Mouse (Mus musculus) kidney, embryonic 15.5 days (tissue): ENCODE results near the gene Usp19. TPM values are rescaled to one million over a fixed set of nuclear protein-coding genes. Genes with fewer than 3 reads are reported as not detected.
A peak's percentile ranks its signal among the peaks of the same experiment; 100 is the strongest.

Source experiments
- ATAC-seq: fragments of 200-750 bp; cut with Nextera tagmentation; replicated peaks from 2 replicates; pipeline ENCODE4 v1.8.0; 2017; ENCODE audit warnings: moderate TSS enrichment; ENCODE audit not compliant: low FRiP score
- H3K27ac ChIP-seq: fragments of 300-500 bp; sonication (generic); 2 replicates; pipeline ENCODE4 v1.5.1; 2015; ENCODE audit warnings: mild to moderate bottlenecking, inconsistent platforms
- H3K27me3 ChIP-seq: fragments of 300-500 bp; sonication (generic); 2 replicates; pipeline ENCODE4 v1.6.1; 2015; ENCODE audit warnings: inconsistent platforms
- H3K36me3 ChIP-seq: fragments of 300-500 bp; sonication (generic); 2 replicates; pipeline ENCODE4 v1.6.1; 2015; ENCODE audit warnings: inconsistent platforms
- H3K4me1 ChIP-seq: fragments of 300-500 bp; sonication (generic); 2 replicates; pipeline ENCODE4 v1.6.1; 2015; ENCODE audit warnings: inconsistent platforms
- H3K4me2 ChIP-seq: fragments of 300-500 bp; sonication (generic); 2 replicates; pipeline ENCODE4 v1.6.1; 2015; ENCODE audit warnings: moderate library complexity, mild to moderate bottlenecking, inconsistent platforms
- H3K4me3 ChIP-seq: fragments of 300-500 bp; sonication (generic); replicated peaks from 2 replicates; pipeline ENCODE4 v1.5.1; 2015; ENCODE audit warnings: mild to moderate bottlenecking, inconsistent platforms
- H3K9ac ChIP-seq: fragments of 300-500 bp; sonication (generic); 2 replicates; pipeline ENCODE4 v1.6.1; 2015; ENCODE audit warnings: mild to moderate bottlenecking, inconsistent platforms
- H3K9me3 ChIP-seq: fragments of 300-500 bp; sonication (generic); replicated peaks from 2 replicates; pipeline ENCODE4 v1.6.1; 2016; ENCODE audit warnings: inconsistent platforms
- WGBS: fragments of 180-500 bp; shearing (Covaris S2); methylation state at CpG from one replicate; pipeline ENCODE4 v1.1.7; 2015; ENCODE audit warnings: mixed read lengths; 5-methylcytosine and 5-hydroxymethylcytosine counted together
- polyA plus RNA-seq: library from polyadenylated mRNA; unstranded; fragments of >200 nt; fragmentation: Nextera tagmentation; extraction: Ambion mirVana; gene quantifications from 2 replicates; pipeline ENCODE4 v1.2.1, GENCODE M21; 2015

The Usp19 gene
- polyA plus RNA-seq, 1 experiment from 2014 or later = 78.8 TPM

- no peak for ATAC-seq
- no peak overlapping the region for H3K4me2 ChIP-seq
- H3K9me3 ChIP-seq = no peaks in the 10 kb centered on the region
- H3K4me3 ChIP-seq = no peak overlapping the region
- H3K4me1 ChIP-seq = peaks cover 10% of the 10 kb centered on the region
- no peak overlapping the region for H3K27ac ChIP-seq
- 73% methylated on average over 1 of the region's 1 CpGs for WGBS
- H3K27me3 ChIP-seq = no peaks in the 10 kb centered on the region
- H3K36me3 ChIP-seq = no peaks in the 10 kb centered on the region
- H3K9ac ChIP-seq = no peak overlapping the region
Observed at GRCm38 (mm10) chr9:108474528-108474927, 15.9 kb upstream of the Usp19 start.

- H3K27ac ChIP-seq = peak overlapping the region; percentile 93
- peaks cover 29% of the 10 kb centered on the region for H3K4me1 ChIP-seq
- peaks cover 30% of the 10 kb centered on the region for H3K36me3 ChIP-seq
- no peaks in the 10 kb centered on the region for H3K27me3 ChIP-seq
- H3K4me2 ChIP-seq = peak overlapping the region; percentile 69
- H3K9ac ChIP-seq = peak overlapping the region; percentile 30; the same call in 1 of the 2 replicates
- peak; percentile 83 for ATAC-seq
- peak overlapping the region; percentile 43 for H3K4me3 ChIP-seq
- WGBS = under 1% methylated on average over 20 of the region's 20 CpGs
- H3K9me3 ChIP-seq = no peaks in the 10 kb centered on the region
Observed at GRCm38 (mm10) chr9:108478638-108479156, 11.7 kb upstream of the Usp19 start.

- WGBS = 38% methylated on average over 11 of the region's 11 CpGs
- H3K36me3 ChIP-seq = peaks cover 35% of the 10 kb centered on the region
- no peaks in the 10 kb centered on the region for H3K27me3 ChIP-seq
- peak overlapping the region; percentile 69 for H3K4me2 ChIP-seq
- no peaks in the 10 kb centered on the region for H3K9me3 ChIP-seq
- H3K4me3 ChIP-seq = peak overlapping the region; percentile 60
- peak; percentile 3; the same call in 1 of the 2 replicates for ATAC-seq
- H3K27ac ChIP-seq = peak overlapping the region; percentile 93
- H3K9ac ChIP-seq = no peak overlapping the region
- H3K4me1 ChIP-seq = peaks cover 29% of the 10 kb centered on the region
Observed at GRCm38 (mm10) chr9:108479241-108479640, 11.2 kb upstream of the Usp19 start.

GRCm38 (mm10) chr9:108479721-108480351 is 10.6 kb upstream of the Usp19 start, which contains the start of gene Lamb2:
TSS of gene Lamb2 (plus strand) at chr9:108479736.
- ATAC-seq = peak; percentile 70
- peak within 1 kb of the TSS; percentile 93 for H3K27ac ChIP-seq
- peak within 1 kb of the TSS; percentile 55 for H3K9ac ChIP-seq
- H3K4me3 ChIP-seq = peak within 1 kb of the TSS; percentile 60
- no peaks in the 10 kb centered on the region for H3K9me3 ChIP-seq
- H3K4me1 ChIP-seq = peaks cover 29% of the 10 kb centered on the region
- peak within 1 kb of the TSS; percentile 69 for H3K4me2 ChIP-seq
- 6% methylated on average over 10 of the region's 10 CpGs for WGBS
- no peaks in the 10 kb centered on the region for H3K27me3 ChIP-seq
- H3K36me3 ChIP-seq = peaks cover 41% of the 10 kb centered on the region

- no peaks in the 10 kb centered on the region for H3K27me3 ChIP-seq
- no peaks in the 10 kb centered on the region for H3K9me3 ChIP-seq
- ATAC-seq = no peak
- WGBS = 91% methylated on average over 28 of the region's 28 CpGs
- peak overlapping the region; percentile 69 for H3K4me2 ChIP-seq
- 0 out of 2 replicates have a peak overlapping the region, but pooled peaks have one; percentile 55 for H3K9ac ChIP-seq
- H3K36me3 ChIP-seq = peaks cover 53% of the 10 kb centered on the region
- H3K4me1 ChIP-seq = peaks cover 29% of the 10 kb centered on the region
- peak overlapping the region; percentile 60 for H3K4me3 ChIP-seq
- H3K27ac ChIP-seq = no peak overlapping the region
Observed at GRCm38 (mm10) chr9:108480813-108481519, 9.4 kb upstream of the Usp19 start.

- Histone ChIP-seq H3K4me3 (no peak overlapping the region), H3K36me3 (peaks cover 60% of the 10 kb centered on the region)
- 92% methylated on average over 19 of the region's 19 CpGs for WGBS
Observed at GRCm38 (mm10) chr9:108481520-108482210, 8.7 kb upstream of the Usp19 start.

GRCm38 (mm10) chr9:108483051-108483790 is 7.2 kb upstream of the Usp19 start:
- Histone ChIP-seq H3K36me3 (peaks cover 75% of the 10 kb centered on the region), H3K27me3 (no peaks in the 10 kb centered on the region), H3K9ac (no peak overlapping the region), H3K27ac (no peak overlapping the region), H3K4me1 (peaks cover 26% of the 10 kb centered on the region), H3K9me3 (no peaks in the 10 kb centered on the region), H3K4me2 (no peak overlapping the region), H3K4me3 (no peak overlapping the region)
- WGBS = 90% methylated on average over 18 of the region's 18 CpGs
- ATAC-seq = no peak

More at GRCm38 (mm10) chr9:108481520-108482210, 8.7 kb upstream of the Usp19 start:
- Histone ChIP-seq H3K27me3 (no peaks in the 10 kb centered on the region), H3K9ac (no peak overlapping the region), H3K27ac (no peak overlapping the region), H3K4me2 (0 out of 2 replicates have a peak overlapping the region, but pooled peaks have one; percentile 69), H3K4me1 (peaks cover 29% of the 10 kb centered on the region), H3K9me3 (no peaks in the 10 kb centered on the region)
- no peak for ATAC-seq

GRCm38 (mm10) chr9:108484021-108484420 is 6.4 kb upstream of the Usp19 start:
- ATAC-seq = no peak
- peaks cover 83% of the 10 kb centered on the region for H3K36me3 ChIP-seq
- no peaks in the 10 kb centered on the region for H3K9me3 ChIP-seq
- H3K4me1 ChIP-seq = peaks cover 24% of the 10 kb centered on the region
- no peaks in the 10 kb centered on the region for H3K27me3 ChIP-seq
- no peak overlapping the region for H3K4me3 ChIP-seq
- 94% methylated on average over 15 of the region's 15 CpGs for WGBS
- no peak overlapping the region for H3K4me2 ChIP-seq
- no peak overlapping the region for H3K9ac ChIP-seq
- no peak overlapping the region for H3K27ac ChIP-seq

GRCm38 (mm10) chr9:108485301-108485875 is 5.0 kb upstream of the Usp19 start:
- no peaks in the 10 kb centered on the region for H3K27me3 ChIP-seq
- peaks cover 22% of the 10 kb centered on the region for H3K4me1 ChIP-seq
- H3K9me3 ChIP-seq = no peaks in the 10 kb centered on the region
- H3K9ac ChIP-seq = no peak overlapping the region
- WGBS = 96% methylated on average over 19 of the region's 19 CpGs
- H3K4me2 ChIP-seq = no peak overlapping the region
- ATAC-seq = no peak
- no peak overlapping the region for H3K27ac ChIP-seq
- H3K36me3 ChIP-seq = peaks cover 92% of the 10 kb centered on the region
- no peak overlapping the region for H3K4me3 ChIP-seq

- Histone ChIP-seq H3K9ac (no peak overlapping the region), H3K4me2 (no peak overlapping the region), H3K27me3 (no peaks in the 10 kb centered on the region), H3K36me3 (peaks cover 79% of the 10 kb centered on the region), H3K4me1 (peaks cover 16% of the 10 kb centered on the region), H3K27ac (no peak overlapping the region), H3K9me3 (no peaks in the 10 kb centered on the region), H3K4me3 (no peak overlapping the region)
- ATAC-seq = no peak
- WGBS = 95% methylated on average over 8 of the region's 8 CpGs
Observed at GRCm38 (mm10) chr9:108486973-108487530, 3.4 kb upstream of the Usp19 start.

- Histone ChIP-seq H3K9ac (no peak overlapping the region), H3K4me2 (no peak overlapping the region), H3K27ac (no peak overlapping the region), H3K4me1 (peaks cover 21% of the 10 kb centered on the region), H3K4me3 (no peak overlapping the region), H3K9me3 (no peaks in the 10 kb centered on the region), H3K27me3 (no peaks in the 10 kb centered on the region), H3K36me3 (peaks cover 79% of the 10 kb centered on the region)
- WGBS = 90% methylated on average over 17 of the region's 17 CpGs
- no peak for ATAC-seq
Observed at GRCm38 (mm10) chr9:108488403-108488802, 2.0 kb upstream of the Usp19 start.
